Mouse (Mus musculus): ENCODE results near the gene Zbtb9. TPM values are rescaled to one million over a fixed set of nuclear protein-coding genes. Genes with fewer than 3 reads are reported as not detected.
"Not testable (repeated sequence)": the region's sequence is repeated elsewhere in the genome, so short reads cannot be mapped to it uniquely, and the experiment has no call there.

Zbtb9 gene
- total RNA-seq, 1 experiment from 2014 or later = 5.3 TPM

DNA sequence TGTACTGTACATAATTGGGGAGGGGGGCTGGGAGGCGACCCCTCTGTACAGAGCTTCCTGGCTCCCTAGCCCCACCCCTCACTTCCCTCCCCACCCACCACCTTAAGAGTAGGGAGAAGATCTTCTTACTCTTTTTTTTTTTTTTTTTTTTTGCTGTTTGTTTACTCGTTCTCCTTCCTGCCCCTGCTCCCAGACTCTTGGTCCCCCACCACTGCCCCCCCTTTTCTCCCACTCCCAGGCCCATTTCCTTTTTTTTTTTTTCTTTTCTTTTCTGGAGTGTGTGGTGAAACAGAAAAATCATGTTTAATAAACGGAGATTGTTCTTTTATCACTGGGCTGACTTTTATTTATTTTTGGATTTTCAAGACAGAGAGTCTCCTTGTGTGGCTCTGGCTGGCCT lies 860 bp upstream of the Zbtb9 start:
- no peak for DNase-seq

DNA sequence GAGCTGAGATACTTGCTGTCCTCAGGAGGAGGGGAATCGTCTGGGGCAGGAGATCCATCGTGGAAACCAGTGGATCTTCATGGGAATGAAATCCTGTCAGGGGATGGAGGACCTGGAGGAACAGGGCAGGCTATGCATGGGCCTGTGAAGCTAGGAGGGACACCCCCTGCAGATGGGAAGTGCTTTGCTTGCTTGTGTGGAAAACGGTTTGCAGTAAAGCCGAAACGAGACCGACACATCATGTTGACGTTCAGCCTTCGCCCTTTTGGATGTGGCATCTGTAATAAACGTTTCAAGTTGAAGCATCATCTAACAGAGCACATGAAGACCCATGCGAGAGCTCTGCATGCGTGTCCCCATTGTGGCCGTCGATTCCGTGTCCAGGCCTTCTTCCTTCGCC lies 1.6 kb downstream of the Zbtb9 start:
- no peak for DNase-seq

DNA sequence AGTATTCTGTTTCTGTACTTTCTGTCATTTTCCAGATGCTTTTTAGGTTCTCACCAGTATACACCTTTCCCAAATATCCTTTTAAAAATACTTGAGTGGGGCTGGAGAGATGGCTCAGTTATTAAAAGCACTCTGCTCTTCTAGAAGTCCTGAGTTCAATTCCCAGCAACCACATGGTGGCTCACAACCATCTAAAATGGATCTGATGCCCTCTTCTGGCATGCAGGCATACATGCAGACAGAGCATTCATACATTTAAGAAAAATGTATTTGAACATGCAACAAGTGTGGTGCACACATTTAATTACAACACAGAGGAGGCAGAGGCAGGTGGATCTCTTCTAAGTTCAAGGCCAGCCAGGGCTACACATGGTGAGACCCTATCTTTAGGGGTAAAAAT lies 2.4 kb downstream of the Zbtb9 start:
- DNase-seq = no peak

DNA sequence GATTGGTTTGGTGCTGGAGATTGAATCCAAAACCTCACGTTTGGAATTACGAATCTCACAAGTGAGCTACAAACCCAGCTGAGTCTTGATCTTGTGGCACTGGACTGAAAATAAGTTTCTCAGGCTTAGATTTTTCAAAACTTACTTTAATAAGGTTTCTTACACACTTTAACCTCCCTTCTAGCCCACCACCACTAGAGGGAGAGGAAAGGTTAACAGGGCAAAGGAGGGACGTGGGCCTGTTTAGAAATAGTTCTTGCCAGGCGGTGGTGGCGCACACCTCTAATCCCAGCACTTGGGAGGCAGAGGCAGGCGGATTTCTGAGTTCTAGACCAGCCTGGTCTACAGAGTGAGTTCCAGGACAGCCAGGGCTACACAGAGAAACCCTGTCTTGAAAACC lies 4.4 kb downstream of the Zbtb9 start:
- DNase-seq = not testable (repeated sequence)

DNA sequence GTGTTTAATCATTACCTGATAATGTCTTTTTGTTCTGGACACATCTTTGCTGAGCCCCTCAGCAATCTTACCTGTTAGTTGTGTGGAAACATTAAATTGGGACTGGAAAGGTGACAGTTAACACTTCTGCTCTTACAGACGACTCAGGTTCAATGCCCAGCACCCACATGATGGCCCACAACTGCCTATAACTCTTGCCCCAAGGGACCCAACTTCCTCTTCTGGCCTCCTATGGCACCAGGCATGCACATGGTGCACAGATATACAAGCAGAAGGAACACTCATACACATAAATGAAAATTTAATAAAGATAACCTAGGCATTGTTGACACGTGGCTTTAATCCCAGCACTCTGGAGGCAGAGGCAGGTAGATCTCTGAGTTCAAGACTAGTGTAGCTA lies 6.5 kb downstream of the Zbtb9 start:
- no peak for DNase-seq

DNA sequence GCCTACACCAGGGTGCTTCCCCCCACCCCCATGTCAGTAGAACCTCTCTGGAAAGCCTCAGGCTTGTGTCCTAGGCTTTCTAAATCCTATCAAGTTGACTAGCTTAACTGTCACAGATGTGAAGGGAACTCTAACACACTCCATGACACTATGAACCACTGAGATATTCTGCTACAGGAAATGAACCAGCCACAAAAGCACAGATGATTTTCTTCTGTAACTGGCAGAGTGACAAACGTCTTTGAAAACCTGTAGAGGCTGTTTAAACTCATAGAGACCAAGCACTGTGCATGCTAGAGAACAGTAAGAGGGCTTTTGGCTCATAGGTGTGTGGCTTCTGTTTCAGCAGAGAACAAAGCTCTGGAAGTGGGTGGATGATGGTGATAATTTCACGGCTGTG lies 8.1 kb downstream of the Zbtb9 start:
- DNase-seq = no peak

DNA sequence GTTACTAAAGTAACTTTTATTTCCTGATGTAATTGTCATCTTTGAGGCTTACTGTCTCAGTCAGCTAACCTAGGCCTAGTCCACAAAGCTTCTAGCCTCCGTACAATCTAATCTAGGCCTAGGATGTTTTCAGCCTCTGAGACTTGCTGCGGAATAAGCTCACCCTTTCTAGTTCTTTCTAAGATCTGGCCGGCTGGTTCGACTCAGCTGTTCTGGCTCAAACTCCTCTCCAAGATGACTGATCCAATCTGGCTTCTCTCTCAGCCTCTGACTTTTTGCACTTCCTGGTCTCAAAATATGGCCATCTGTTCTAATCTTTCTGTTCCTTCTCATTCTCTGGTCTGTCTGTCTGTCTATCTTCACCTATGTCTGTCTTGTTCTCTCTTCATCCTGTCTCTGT lies 10.4 kb downstream of the Zbtb9 start:
- no peak for DNase-seq

DNA sequence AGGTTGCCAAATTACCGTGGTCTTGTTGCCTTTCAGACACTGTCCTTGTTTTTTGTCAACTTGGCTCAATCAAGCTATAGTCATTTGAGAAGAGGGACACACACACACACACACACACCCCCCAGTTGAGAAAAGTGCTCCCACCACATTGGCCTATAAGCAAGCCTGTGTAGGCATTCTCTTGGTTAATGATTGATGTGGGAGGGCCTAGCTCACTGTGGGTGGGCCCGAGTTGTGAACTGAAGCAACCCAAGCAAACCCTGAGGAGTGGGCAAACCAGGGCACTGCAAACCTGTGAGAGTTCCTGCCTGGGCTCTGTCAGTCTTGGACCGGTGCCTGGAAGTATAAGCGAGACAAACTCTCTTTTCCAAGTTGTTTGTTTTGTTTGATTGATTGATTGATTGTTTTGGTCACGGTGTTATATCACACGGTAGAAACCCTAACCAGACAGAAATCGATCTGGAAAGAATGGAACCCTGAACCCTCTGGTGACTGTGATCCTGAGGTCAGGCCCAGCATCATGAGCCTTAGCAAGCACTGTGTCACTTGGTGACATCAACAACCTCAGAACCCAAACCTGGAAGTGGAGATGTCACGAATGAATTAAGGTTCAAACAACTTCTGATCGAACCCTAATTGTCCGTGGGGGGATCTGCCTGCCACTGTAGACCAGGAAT lies 12.7 kb downstream of the Zbtb9 start:
- no peak for DNase-seq

DNA sequence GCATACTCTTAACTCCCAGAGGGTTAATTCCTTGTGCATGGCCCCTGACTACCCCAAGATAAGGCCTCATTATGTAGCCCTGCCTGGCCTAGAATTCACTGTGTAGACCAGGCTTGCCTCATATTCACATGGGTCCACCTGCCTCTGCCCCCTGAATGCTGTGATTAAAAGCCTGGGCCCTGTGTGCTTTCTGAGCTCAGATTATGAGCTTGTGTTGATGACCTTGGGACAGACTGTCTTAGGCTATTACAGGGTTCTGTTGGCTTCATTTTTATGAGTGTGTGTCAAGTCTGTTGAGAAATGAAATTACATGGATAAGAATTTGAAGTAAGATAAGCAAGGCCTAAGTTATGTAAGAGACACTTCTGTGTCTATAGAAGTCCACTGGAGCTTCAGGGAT lies 17.6 kb downstream of the Zbtb9 start:
- DNase-seq = no peak

DNA sequence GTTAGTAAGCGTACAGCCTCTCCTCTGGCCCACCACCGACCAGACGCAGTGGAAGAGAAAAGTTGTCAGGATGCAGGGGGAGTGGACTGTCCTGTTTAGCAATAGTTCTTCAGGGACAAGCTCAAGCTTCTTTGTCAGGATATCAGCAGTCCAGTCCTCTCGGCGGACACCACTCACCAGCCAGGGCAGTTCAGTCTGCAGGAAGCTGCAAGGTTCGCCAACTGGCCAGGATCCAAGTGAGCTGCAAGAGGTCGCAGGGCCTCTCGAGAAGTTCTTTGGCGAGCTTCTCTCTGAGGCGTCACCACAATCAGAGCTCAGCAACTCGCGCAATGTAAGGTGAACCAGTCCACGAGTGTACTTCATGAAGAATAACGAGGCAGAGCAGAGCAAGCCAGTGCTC lies 21.4 kb downstream of the Zbtb9 start:
- DNase-seq = peak; percentile 90

DNA sequence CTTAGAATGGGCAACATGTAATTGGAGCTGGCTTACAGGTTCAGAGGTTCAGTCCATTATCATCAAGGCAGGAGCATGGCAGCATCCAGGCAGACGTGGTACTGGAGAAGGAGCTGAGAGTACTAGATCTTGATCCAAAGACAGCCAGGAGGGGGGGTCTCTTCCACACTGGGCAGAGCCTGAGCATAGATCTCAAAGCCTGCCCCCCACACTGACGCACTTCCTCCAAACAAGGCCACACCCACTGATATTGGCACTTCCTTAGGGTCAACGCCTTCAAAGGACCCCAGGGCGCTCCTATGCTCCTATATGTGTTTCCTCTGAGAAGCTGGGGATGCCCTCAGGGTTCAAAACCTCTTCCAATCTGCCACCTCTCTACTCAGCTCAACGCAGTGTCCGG lies 22.0 kb downstream of the Zbtb9 start:
- no peak for DNase-seq

DNA sequence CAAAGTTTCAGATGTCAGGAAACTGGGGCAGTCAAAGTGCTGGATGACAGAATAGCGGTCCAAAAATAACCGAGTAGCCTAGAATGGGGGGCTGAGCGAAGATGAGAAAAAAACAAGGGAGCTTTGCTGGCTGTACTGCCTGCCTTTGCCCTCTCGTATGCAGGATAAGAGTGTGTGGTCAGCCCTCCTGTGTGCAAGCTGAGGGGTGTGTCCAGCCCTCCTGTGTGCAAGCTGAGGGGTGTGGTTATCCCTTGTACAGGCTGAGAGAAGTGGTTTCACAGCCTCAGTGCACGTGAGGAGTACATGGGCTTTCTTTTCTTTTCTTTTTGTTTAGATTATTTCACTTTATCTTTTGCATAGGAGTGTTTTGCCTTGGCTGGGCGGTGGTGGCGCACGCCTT lies 22.6 kb downstream of the Zbtb9 start:
- no peak for DNase-seq

DNA sequence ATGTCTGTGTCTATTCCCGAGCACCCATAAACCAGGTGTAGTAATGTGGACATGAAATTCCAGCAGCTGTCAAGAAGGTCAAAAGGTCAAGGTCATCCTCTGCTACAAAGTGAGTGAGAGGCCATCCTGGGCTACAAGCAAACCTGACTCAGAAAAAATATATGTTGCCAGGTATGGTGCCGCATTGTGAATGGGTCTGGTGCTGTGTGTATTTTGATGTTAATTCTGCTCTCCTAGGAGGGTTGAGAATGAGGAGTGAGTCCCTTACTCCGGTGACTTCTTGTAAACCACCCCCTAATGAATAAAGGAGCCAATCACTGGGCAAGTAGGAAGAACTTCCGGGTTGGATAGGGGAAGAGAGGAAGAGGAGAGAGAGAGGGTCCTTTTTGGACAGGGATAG lies 24.7 kb downstream of the Zbtb9 start:
- DNase-seq = no peak

DNA sequence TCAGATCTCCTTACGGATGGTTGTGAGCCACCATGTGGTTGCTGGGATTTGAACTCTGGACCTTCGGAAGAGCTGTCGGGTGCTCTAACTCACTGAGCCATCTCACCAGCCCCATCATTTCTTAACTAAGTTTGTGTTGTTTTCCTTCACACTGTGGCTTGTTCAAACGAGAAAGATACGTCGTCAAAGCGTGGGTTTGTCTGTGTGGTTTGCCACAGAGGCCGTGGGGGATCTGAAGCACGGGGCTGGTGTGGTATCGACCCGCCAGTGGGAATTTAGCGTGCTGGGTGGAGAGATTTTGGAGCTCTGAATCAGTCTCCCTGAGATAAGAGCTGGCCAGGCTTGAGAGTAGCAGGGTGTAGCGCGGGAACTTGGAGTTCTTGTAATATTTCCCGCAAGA lies 25.3 kb downstream of the Zbtb9 start:
- DNase-seq = no peak

DNA sequence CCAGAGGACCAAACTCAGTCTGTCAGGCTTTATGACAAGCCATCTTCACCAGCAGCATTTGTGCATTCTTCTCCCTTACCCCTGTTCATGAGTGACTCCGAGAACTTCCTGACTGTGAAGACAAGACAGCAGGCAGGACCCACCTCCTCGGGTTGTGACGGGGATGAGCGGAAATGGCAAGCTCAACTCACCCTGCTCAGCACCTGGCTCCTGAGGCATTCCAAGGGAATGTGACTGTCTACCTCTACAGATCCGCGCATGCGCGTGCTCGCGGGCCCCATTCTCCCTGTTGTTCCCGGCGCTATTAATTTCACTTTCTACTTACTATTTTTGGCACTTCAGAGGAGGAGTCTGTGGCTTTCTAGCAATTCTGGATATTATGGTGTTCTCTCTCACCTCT lies 27.0 kb downstream of the Zbtb9 start:
- no peak for DNase-seq

DNA sequence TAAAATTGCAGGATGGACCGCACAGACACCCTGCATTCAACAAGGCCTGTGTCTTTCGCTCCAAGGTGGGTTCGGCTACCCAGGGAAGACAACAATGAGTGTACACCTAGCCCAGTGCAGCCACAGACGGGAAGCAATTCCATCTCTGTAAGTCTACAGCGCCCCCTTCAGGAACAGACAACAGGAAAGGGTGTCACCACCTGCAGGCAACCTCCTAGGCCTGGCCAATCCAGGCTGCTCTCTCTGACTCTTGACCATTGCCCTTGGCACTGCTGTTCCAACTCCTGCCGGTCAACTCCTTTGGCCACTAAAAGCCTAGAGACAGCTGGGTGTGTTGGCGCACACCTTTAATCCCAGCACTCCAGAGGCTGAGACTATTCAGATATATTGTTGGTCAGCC lies 28.2 kb downstream of the Zbtb9 start:
- DNase-seq = peak; percentile 73

DNA sequence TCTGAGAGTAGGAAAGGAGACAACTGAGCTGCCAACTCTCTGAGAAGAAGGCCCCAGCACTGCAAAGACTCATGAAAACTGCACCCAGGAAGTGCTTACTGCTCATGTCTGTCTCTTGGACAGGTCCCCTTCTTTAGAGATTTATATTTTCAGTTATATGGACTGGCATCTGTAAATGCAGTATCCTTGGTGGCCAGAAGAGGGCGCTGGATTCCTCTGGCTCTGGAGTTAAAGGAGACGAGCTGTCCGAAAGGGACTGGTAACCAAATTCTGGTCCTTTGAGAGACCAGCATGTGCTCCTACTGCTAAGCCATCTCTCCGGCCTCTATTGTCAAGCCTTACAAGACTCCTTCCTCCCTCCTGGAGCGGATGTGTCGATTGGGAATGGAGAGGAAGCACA lies 28.9 kb downstream of the Zbtb9 start:
- DNase-seq = peak; percentile 52

DNA sequence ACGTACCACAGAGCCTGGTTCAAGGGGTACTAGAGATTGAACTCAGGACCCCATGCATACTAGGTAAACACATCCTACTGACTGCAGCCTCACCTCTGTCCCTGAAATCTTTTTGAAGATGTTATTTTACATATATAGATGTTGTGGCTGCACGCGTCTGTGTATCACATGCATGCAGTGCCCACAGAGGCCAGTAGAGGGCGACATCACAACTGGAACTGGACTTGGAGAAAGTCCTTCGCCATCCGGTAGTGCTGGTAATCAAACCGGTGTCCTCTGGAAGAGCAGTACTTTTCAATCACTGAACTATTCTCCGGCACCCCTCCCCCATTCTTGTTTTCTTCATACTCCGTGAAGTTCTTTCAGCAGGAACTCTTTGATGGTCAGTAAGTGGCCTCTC lies 31.5 kb downstream of the Zbtb9 start:
- DNase-seq = peak; percentile 85

DNA sequence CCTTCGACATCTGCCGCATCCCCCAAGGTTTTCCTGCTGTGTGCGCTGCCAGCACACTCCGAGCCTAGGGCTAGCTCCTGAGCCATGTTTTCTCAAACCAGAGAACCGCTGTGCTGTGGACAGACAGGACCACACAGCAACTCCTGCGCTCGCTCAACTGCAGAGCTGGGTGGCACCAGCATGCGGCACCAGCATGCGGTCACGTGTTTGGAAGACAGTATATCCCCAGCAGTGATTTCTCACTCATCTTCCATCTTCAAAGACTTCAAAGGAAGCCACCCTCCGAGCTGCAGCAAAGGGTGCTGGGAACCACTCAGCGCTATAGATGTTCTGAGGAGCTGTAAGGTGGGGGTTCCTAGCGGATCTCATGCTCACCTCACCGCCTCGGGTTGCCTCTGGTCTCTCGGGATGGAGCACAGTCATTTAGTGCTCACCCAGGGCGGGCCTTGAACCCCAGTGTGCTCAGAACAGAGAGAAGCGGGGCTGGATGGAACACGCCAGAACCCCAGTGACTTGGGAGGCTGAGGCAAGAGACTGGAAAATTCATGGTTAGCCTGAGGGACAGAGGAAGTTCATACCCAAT lies 32.0 kb downstream of the Zbtb9 start:
- DNase-seq = no peak

DNA sequence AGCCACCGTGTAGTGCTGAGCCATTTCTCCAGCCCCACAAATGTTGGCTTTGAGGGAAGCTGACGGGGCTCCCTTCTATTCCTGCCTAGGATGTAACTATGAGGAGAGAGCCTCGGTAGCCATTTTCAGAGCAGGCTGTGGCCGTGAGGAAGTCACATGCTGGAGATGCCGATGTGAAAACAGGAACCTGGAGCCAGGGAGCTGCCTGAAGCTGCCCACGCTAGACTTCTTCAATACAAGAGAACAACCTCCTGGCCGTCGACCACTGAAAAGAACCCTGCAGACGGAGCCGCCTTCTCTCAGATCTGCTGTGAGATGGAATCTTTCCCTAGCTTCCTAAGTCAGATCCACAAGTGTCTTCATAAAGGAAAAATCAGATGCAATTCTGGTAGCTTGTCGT lies 32.7 kb downstream of the Zbtb9 start:
- no peak for DNase-seq

DNA sequence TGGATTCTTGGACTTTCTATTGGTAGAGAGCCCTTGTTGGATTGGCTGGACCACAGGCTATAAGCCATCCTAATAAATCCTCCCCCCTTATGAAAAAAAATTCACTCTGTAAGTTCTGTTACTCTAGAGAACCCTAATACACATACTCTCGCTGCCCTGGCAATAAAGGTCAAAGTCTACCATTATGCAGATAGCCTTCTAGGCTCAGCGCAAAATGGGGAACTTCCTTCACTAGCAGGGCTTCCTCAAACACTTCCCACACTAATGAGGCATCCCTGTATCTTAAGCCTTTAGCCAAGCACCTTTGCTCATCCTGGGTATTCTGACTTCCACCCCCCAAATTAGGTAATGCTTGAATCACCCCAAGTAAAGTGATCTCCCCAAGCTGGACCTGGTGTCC lies 35.3 kb downstream of the Zbtb9 start:
- DNase-seq = no peak

DNA sequence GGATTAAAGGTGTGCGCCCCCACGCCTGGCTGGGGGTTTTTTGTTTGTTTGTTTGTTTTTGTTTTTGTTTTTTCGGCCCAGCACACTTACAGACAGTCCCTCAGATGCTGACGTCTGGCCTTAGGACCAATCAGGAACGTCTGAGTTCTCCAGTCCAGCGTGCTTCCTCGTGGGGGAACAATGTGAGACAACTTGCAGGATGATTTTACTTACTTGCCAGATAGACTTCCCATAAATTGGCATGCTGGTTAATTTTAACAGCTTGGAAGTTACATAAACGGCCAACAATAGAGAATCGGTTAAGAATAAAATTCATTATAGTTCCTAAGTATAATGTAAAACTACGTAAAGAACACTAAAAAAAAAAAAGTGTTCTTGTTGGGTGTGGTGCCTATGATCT lies 38.2 kb downstream of the Zbtb9 start:
- DNase-seq = no peak

DNA sequence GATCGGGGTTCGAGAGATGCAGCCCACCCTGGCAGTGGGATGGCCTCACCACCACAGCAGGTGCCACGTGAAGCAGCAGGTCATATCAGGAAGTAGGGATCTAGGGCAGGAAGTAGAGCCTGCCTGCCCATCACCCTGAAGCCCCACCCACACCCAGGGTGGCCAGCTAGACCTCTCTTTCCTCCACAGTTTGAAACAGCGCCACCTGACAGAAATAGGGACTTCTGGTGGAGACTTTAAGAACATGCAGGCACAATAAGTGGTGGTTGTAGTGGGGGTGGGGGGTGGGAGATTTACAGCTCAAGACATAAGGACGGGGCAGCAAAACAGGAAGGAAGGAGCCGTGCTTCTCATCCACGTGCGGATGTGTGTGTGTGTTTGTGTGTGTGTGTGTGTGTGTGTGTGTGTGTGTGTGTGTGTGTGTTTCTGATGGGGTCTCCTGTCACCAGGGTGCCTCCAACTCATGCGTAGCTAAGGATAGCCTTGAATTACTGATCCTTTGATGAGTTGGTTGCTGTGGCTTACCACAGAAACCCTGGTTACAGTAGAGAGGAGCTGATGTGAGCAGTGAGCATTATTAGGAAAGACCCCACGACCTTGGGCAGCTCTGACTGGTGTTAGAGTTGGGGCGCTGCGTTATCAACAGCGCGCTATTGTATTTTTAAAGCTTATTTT lies 39.2 kb downstream of the Zbtb9 start:
- DNase-seq = peak; percentile 61

DNA sequence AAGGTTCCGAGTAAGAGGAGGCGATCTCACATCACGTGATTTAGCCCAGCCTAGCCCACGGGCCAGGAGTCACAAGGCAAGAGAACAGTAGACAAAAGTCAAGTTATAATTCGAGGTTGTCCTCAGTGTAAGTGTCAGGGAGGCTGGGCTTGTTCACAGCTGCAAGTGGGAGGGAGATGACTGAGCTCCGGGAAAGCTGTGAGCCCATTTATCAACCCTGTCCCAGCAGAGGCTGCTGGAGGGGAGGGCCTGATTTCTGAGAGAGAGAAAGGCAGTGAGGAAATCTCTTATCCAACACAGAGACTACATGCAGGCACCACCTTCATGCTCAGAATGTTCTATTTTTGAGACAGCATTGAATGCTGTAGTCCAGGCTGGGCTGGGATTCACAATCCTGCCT lies 39.9 kb downstream of the Zbtb9 start:
- peak; percentile 36 for DNase-seq
